7 mouse cellular contexts compared by ENCODE assay signal in the genomic region with DNA sequence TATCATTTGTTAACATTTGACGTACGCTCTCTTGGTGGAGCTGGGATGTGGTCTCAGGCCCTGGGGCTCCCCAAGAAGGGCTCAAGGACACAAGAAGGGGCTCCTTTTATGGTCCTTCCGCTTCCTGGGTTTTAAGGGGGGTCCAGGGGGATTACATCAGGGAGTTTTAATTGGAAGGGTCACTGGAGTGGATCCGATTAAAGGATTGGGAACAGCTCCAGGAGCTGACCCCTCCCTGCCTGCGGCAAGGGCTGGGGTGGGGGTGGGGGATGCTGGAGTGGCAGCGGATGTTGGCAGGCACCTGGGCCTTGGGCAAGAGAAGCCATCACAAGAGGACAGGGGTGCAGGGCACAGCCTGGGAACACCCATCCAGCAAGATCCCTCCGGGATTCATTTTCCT. TPM values are rescaled to one million over a fixed set of nuclear protein-coding genes. Genes with fewer than 3 reads are reported as not detected.
DNase-seq lines count a peak whose midpoint lies in the region; ATAC-seq and TF ChIP-seq lines count a peak whose summit lies in the region.

No protein-coding gene starts in this region.

- peaks cover 7% of the 10 kb centered on the region for H3K4me1 ChIP-seq in forebrain, embryonic 12.5 days
- H3K4me1 ChIP-seq in limb, embryonic 14.5 days (ENCODE audit: control insufficient read depth, insufficient read depth, low read length): peaks cover 5% of the 10 kb centered on the region; the same call in 1 of the 2 replicates

- peaks cover 6% of the 10 kb centered on the region; the same call in 1 of the 2 replicates for H3K27me3 ChIP-seq in forebrain, embryonic 12.5 days
- H3K27me3 ChIP-seq in limb, embryonic 14.5 days (ENCODE audit: control insufficient read depth, insufficient read depth, low read length): no peaks in the 10 kb centered on the region

- intact Hi-C loops in left cerebral cortex, postnatal 4 days (cut with DNase I): no loop called here

- H3K9ac ChIP-seq in forebrain, embryonic 12.5 days: peak overlapping the region; percentile 13; the same call in 1 of the 2 replicates
- H3K9ac ChIP-seq in limb, embryonic 14.5 days (ENCODE audit: low read depth, low read length, severe bottlenecking): no peak overlapping the region

- no peak for TF ChIP-seq POLR2A in limb, embryonic 14.5 days (IDR thresholded peaks at IDR 0.05; ENCODE audit: borderline replicate concordance, extremely low read depth, insufficient read depth, insufficient read length)

- DNase-seq in left cerebral cortex, postnatal 4 days: peak; percentile 48
- DNase-seq in left cerebral cortex, adult 8-10 months (ENCODE audit: low spot score in 2 of 2): no peak
- no peak for DNase-seq in limb, embryonic 14.5 days (ENCODE audit: low spot score)
- DNase-seq in retina, postnatal 1 day: peak; percentile 93
- DNase-seq in c-Kit-positive CD71-positive TER-119-positive erythroid progenitor cells, embryonic 14.5 days (ENCODE audit: low spot score): no peak
- no peak for DNase-seq in adrenal gland, adult (ENCODE audit: inconsistent age in 2 of 2, low spot score in 1 of 2)

- no peaks in the 10 kb centered on the region for H3K9me3 ChIP-seq in forebrain, embryonic 12.5 days
- H3K9me3 ChIP-seq in limb, embryonic 14.5 days (ENCODE audit: control insufficient read depth, low read length): no peaks in the 10 kb centered on the region

- ATAC-seq in forebrain, embryonic 12.5 days (ENCODE audit: low FRiP score): peak; percentile 71
- no peak for ATAC-seq in limb, embryonic 14.5 days (ENCODE audit: low FRiP score, low read depth)

- 0 out of 2 replicates have a peak overlapping the region, but pooled peaks have one; percentile 27 for H3K27ac ChIP-seq in forebrain, embryonic 12.5 days
- 0 out of 2 replicates have a peak overlapping the region, but pooled peaks have one; percentile 2 for H3K27ac ChIP-seq in limb, embryonic 14.5 days (replicated peaks; ENCODE audit: low read depth, low read length)

- no peak overlapping the region for H3K4me3 ChIP-seq in forebrain, embryonic 12.5 days (replicated peaks)
- H3K4me3 ChIP-seq in limb, embryonic 14.5 days (replicated peaks; ENCODE audit: low read length): no peak overlapping the region

- WGBS in forebrain, embryonic 12.5 days: 16% methylated on average over 7 of the region's 7 CpGs
- 39% methylated on average over 7 of the region's 7 CpGs for WGBS in limb, embryonic 14.5 days

- no peaks in the 10 kb centered on the region for H3K36me3 ChIP-seq in forebrain, embryonic 12.5 days (replicated peaks)
- no peaks in the 10 kb centered on the region for H3K36me3 ChIP-seq in limb, embryonic 14.5 days (ENCODE audit: control insufficient read depth, insufficient read depth, low read length)

- H3K4me2 ChIP-seq in forebrain, embryonic 12.5 days: peak overlapping the region; percentile 8; the same call in 1 of the 2 replicates
- H3K4me2 ChIP-seq in limb, embryonic 14.5 days (replicated peaks; ENCODE audit: low read depth, low read length, severe bottlenecking): no peak overlapping the region

RNA-seq across cellular contexts. Expression of a gene that starts 49.4 kb away (rescaled TPM):
- total RNA-seq in left cerebral cortex, postnatal 4 days (2021): 10 to 100 TPM; 30.3 to 32.1 TPM
- total RNA-seq in left cerebral cortex, adult 8-10 months (2022): 10 to 100 TPM; 77.1 to 92.1 (median 80.7) TPM
- polyA plus RNA-seq in forebrain, embryonic 12.5 days (2016; fragmentation: Nextera tagmentation; extraction: Ambion mirVana): 8.5 and 9.2 TPM in 2 replicates
- polyA plus RNA-seq in limb, embryonic 14.5 days (2012; rRNA removed): 10.6 and 11.9 TPM in 2 replicates
- 7.8 and 9.5 TPM in 2 replicates for polyA plus RNA-seq in limb, embryonic 14.5 days (2014; fragmentation: Nextera tagmentation; extraction: Ambion mirVana)

Comparison
In these comparisons a context has a peak if more than half of its experiments do, and no peak if none do; other contexts are left out.
1. DNase-seq: peak in left cerebral cortex, postnatal 4 days (single experiment) and retina, postnatal 1 day (single experiment); none in left cerebral cortex, adult 8-10 months (0 of 2), limb, embryonic 14.5 days (single experiment), c-Kit-positive CD71-positive TER-119-positive erythroid progenitor cells, embryonic 14.5 days (single experiment) and adrenal gland, adult (0 of 2).